Mouse (Mus musculus): ENCODE data around the gene Gm128. TPM values are rescaled to one million over a fixed set of nuclear protein-coding genes. Genes with fewer than 3 reads are reported as not detected.

Gm128 gene
- total and polyA plus RNA-seq, 2 experiments from 2014 or later: 0.61 to 1.4 TPM

DNA sequence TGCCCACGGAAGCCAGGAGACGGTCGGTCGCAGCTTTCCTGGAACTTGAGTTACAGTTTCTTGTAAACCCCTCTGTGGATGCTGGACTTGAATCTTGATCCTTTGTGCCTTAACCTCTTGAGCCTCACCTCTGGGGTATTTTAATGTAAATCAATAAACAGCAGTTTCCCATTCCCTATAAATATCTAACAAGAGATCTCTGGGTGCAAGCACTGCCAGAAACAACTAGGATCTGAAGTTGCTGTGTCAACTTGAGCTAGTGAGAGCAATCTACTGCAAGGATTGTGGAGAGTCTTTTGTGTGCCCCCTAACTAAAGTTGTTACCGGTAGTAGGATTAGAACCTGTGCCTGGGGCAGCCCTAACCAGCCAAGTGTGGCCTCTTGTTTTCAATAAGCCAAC lies 44.0 kb upstream of the Gm128 start:
- Histone ChIP-seq H3K4me2 (ENCODE audit: low read depth, low read length) (no peak overlapping the region), H3K9ac (replicated peaks; ENCODE audit: low read length) (no peak overlapping the region), H3K36me3 (ENCODE audit: insufficient read depth, low read length) (peaks cover 4% of the 10 kb centered on the region; the same call in 1 of the 2 replicates), H3K27me3 (ENCODE audit: insufficient read depth, low read length) (no peaks in the 10 kb centered on the region), H3K4me3 (ENCODE audit: low read length) (no peak overlapping the region), H3K9me3 (ENCODE audit: low read length) (no peaks in the 10 kb centered on the region), H3K27ac (no peak overlapping the region), H3K4me1 (ENCODE audit: insufficient read depth, low read length) (peaks cover 6% of the 10 kb centered on the region; the same call in 1 of the 2 replicates)
- WGBS: 90% methylated on average over 5 of the region's 5 CpGs
- no peak for ATAC-seq
- TF ChIP-seq CTCF (IDR thresholded peaks at IDR 0.05; ENCODE audit: low read depth): no peak
- DNase-seq (ENCODE audit: low spot score): no peak

DNA sequence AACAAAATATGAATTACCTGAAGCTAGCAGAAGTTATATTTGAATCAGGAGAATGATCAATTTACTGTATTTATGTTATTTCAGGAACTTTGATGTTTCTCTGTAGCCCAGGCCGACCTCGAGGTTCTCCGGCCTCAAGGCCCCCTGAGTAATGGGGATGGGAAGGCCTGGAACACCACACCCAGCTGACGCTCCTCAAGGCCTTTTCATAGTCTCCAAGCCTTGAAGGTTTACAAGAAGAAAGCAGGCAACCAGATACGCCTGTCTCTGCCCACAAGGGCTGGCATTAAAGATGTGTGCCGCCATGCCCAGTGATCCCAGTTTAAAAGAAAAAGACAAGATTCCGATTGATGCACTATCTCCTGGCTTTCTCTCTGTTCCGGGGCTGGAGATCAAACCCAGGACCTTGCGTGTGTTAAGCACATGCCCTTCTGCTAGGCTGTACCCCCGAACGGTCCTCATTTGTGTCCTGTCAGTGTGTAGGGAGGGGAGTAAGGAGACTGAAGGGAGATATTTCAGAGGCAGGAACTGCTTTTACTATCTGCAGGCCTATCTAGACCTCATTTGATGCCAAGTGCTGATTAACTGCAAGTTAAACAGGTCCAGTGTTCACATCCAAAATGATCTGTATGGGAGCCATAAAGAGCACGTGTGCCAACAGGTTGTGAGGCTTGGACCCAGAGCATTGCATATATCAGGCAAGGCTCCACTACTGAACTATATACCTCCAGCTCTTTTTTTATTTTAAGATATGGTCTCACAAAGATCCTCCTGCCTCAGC lies 43.3 kb upstream of the Gm128 start:
- H3K27me3 ChIP-seq (ENCODE audit: insufficient read depth, low read length): no peaks in the 10 kb centered on the region
- peak overlapping the region; percentile 86 for H3K4me2 ChIP-seq (ENCODE audit: low read depth, low read length)
- H3K36me3 ChIP-seq (ENCODE audit: insufficient read depth, low read length): peaks cover 4% of the 10 kb centered on the region; the same call in 1 of the 2 replicates
- TF ChIP-seq CTCF (IDR thresholded peaks at IDR 0.05; ENCODE audit: low read depth): no peak
- DNase-seq (ENCODE audit: low spot score): no peak
- no peak overlapping the region for H3K27ac ChIP-seq
- no peak for ATAC-seq
- 83% methylated on average over 12 of the region's 12 CpGs for WGBS
- H3K9ac ChIP-seq (replicated peaks; ENCODE audit: low read length): 0 out of 2 replicates have a peak overlapping the region, but pooled peaks have one; percentile 2
- H3K4me3 ChIP-seq (ENCODE audit: low read length): no peak overlapping the region
- H3K9me3 ChIP-seq (ENCODE audit: low read length): no peaks in the 10 kb centered on the region
- peaks cover 6% of the 10 kb centered on the region; the same call in 1 of the 2 replicates for H3K4me1 ChIP-seq (ENCODE audit: insufficient read depth, low read length)

DNA sequence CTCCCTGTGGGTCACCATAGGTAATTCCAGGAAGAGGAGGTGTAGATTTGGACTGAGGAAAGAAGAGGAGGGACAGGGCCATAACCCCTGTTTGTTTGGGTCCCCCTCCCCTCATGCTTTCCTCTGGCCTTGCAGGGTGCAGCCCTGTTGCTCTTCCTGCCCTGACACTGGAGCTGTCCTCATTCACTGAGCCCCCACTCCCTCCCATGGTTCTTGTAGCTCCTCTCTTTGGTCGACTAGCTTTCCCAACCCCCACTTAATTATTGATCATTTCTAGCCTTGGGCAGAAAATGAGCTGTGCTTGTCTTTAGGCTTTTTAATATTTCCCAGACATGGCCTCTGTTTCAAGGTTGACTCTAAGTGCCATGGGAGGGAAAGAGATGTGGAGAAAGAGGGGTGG lies 42.7 kb upstream of the Gm128 start:
- H3K9me3 ChIP-seq (ENCODE audit: low read length): no peaks in the 10 kb centered on the region
- H3K36me3 ChIP-seq (ENCODE audit: insufficient read depth, low read length): peaks cover 4% of the 10 kb centered on the region; the same call in 1 of the 2 replicates
- H3K9ac ChIP-seq (replicated peaks; ENCODE audit: low read length): 0 out of 2 replicates have a peak overlapping the region, but pooled peaks have one; percentile 67
- 12% methylated on average over 1 of the region's 1 CpGs for WGBS
- H3K27me3 ChIP-seq (ENCODE audit: insufficient read depth, low read length): no peaks in the 10 kb centered on the region
- ATAC-seq (no peak), DNase-seq (ENCODE audit: low spot score) (no peak)
- H3K4me3 ChIP-seq (ENCODE audit: low read length): peak overlapping the region; percentile 70
- no peak for TF ChIP-seq CTCF (IDR thresholded peaks at IDR 0.05; ENCODE audit: low read depth)
- peaks cover 6% of the 10 kb centered on the region; the same call in 1 of the 2 replicates for H3K4me1 ChIP-seq (ENCODE audit: insufficient read depth, low read length)
- H3K4me2 ChIP-seq (ENCODE audit: low read depth, low read length): peak overlapping the region; percentile 86
- peak overlapping the region; percentile 90; the same call in 1 of the 2 replicates for H3K27ac ChIP-seq

DNA sequence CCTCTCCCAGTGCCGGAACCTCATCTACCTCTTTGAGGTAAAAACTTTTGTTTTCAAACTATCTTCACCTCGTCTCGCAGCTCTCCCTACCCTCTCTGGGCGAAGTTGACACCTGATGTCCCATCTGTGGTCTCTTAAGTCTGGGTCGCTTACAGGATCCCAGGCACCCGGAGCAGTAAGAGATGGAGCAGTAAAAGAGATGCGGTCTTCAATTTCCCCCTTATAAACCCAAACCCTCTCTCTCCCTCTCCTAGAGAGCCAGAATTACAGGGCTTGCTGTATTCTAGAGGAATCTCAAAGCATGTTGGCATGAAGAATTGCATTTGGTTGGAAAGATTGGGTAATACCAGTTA lies 42.2 kb upstream of the Gm128 start:
- H3K4me1 ChIP-seq (ENCODE audit: insufficient read depth, low read length): peaks cover 6% of the 10 kb centered on the region; the same call in 1 of the 2 replicates
- peak overlapping the region; percentile 86 for H3K4me2 ChIP-seq (ENCODE audit: low read depth, low read length)
- no peak for TF ChIP-seq CTCF (IDR thresholded peaks at IDR 0.05; ENCODE audit: low read depth)
- WGBS: under 1% methylated on average over 7 of the region's 7 CpGs
- H3K9me3 ChIP-seq (ENCODE audit: low read length): no peaks in the 10 kb centered on the region
- DNase-seq (ENCODE audit: low spot score) (no peak), ATAC-seq (no peak)
- H3K4me3 ChIP-seq (ENCODE audit: low read length): peak overlapping the region; percentile 70
- H3K27ac ChIP-seq: peak overlapping the region; percentile 90
- peaks cover 4% of the 10 kb centered on the region; the same call in 1 of the 2 replicates for H3K36me3 ChIP-seq (ENCODE audit: insufficient read depth, low read length)
- H3K9ac ChIP-seq (replicated peaks; ENCODE audit: low read length): peak overlapping the region; percentile 67
- H3K27me3 ChIP-seq (ENCODE audit: insufficient read depth, low read length): no peaks in the 10 kb centered on the region

DNA sequence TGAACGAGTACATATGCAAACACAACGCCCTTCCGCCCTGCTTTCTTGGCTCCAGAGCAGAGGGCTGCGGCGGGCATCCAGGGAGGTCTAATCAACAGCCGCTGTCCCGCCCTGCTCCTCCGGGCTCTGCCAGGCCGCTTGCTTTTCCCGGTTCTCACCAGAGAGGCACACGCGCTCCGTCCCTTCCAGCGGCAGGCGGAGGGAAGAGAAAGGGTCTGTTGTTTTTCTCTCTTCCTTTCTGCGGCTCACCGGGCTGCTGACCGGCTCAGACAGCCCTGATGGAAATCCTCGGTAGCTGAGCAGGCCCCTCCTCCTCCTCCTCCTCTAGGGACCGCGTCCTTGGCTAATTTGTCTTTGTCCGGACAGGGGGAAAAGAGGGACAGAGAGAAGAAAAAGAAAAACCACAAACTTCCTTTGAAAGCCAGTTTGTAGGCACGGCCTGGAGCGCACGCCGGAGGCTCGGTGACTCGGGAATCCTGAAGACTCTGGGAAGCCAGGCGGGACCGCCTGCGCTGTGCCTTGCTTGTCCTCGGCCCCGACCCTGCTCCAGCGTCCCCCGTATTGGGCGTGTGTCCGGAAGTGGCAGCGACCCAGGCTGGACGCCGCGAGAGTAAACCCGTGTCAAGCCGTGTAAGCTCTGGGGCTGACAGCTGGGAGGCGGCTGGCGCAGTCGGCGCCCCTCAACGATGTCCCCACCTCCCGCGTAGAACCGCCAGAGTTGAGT lies 41.6 kb upstream of the Gm128 start:
- ATAC-seq (peak; percentile 80), DNase-seq (ENCODE audit: low spot score) (peak; percentile 87)
- TF ChIP-seq CTCF (IDR thresholded peaks at IDR 0.05; ENCODE audit: low read depth): peak; percentile 58
- H3K27me3 ChIP-seq (ENCODE audit: insufficient read depth, low read length): no peaks in the 10 kb centered on the region
- H3K27ac ChIP-seq: peak overlapping the region; percentile 90
- peak overlapping the region; percentile 70 for H3K4me3 ChIP-seq (ENCODE audit: low read length)
- peaks cover 6% of the 10 kb centered on the region; the same call in 1 of the 2 replicates for H3K4me1 ChIP-seq (ENCODE audit: insufficient read depth, low read length)
- H3K9me3 ChIP-seq (ENCODE audit: low read length): no peaks in the 10 kb centered on the region
- under 1% methylated on average over 50 of the region's 51 CpGs for whole genome bisulfite sequencing
- peaks cover 3% of the 10 kb centered on the region; the same call in 1 of the 2 replicates for H3K36me3 ChIP-seq (ENCODE audit: insufficient read depth, low read length)
- H3K9ac ChIP-seq (replicated peaks; ENCODE audit: low read length): peak overlapping the region; percentile 67
- peak overlapping the region; percentile 86 for H3K4me2 ChIP-seq (ENCODE audit: low read depth, low read length)

DNA sequence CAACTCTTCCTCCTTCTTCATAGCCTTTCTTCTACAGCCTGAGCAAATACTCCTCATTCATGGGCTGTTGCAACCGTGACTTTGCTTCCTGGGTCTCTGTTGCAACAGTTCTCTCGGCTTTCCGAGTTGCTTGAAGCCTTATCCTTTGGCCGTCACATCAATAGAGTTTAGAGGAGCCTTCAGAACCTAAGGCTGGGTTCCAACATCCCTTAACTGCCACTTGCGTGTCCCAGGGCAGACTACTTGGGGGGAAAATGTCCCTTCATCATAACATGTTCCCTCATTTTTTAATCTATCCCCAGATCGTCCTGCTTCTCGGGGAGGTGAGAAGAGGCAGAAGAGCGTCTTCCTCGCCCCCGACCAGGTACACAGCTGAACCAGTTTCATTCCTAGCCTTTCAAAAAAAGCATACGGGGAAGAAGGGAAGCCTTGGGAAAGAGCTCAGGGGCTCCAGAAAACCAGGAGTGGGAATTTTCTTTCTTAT lies 41.0 kb upstream of the Gm128 start:
- no peak for TF ChIP-seq CTCF (IDR thresholded peaks at IDR 0.05; ENCODE audit: low read depth)
- DNase-seq (ENCODE audit: low spot score) (peak; percentile 18), ATAC-seq (peak; percentile 0; the same call in 1 of the 2 replicates)
- Histone ChIP-seq H3K9me3 (ENCODE audit: low read length) (no peaks in the 10 kb centered on the region), H3K27ac (peak overlapping the region; percentile 90), H3K36me3 (ENCODE audit: insufficient read depth, low read length) (no peaks in the 10 kb centered on the region), H3K4me3 (ENCODE audit: low read length) (peak overlapping the region; percentile 70), H3K4me1 (ENCODE audit: insufficient read depth, low read length) (peaks cover 6% of the 10 kb centered on the region; the same call in 1 of the 2 replicates), H3K27me3 (ENCODE audit: insufficient read depth, low read length) (no peaks in the 10 kb centered on the region), H3K9ac (replicated peaks; ENCODE audit: low read length) (peak overlapping the region; percentile 67), H3K4me2 (ENCODE audit: low read depth, low read length) (peak overlapping the region; percentile 86)
- under 1% methylated on average over 11 of the region's 11 CpGs for WGBS

Measured in hindbrain, postnatal 0 days (tissue).